Mouse (Mus musculus) forebrain, embryonic 11.5 days (tissue): ENCODE measurements around the gene Agbl2. TPM values are rescaled to one million over a fixed set of nuclear protein-coding genes. Genes with fewer than 3 reads are reported as not detected.

Experiments
- ATAC-seq: fragments of 200-750 bp; cut with Nextera tagmentation; replicated peaks from 2 replicates; pipeline ENCODE4 v1.8.0; 2017; ENCODE audit warnings: moderate TSS enrichment; ENCODE audit not compliant: low FRiP score
- DNase-seq: peaks from one replicate; pipeline ENCODE4 v3.0.0-alpha.2; 2017; ENCODE audit warnings: low spot score
- H3K27ac ChIP-seq: fragments of 300-500 bp; sonication (generic); 2 replicates; pipeline ENCODE4 v1.5.1; 2014; ENCODE audit warnings: low read depth, low read length
- H3K27me3 ChIP-seq: fragments of 300-500 bp; sonication (generic); 2 replicates; pipeline ENCODE4 v1.6.1; 2014; ENCODE audit warnings: mild to moderate bottlenecking, low read length, mixed read lengths; ENCODE audit not compliant: control insufficient read depth, insufficient read depth
- H3K36me3 ChIP-seq: fragments of 300-500 bp; sonication (generic); 2 replicates; pipeline ENCODE4 v1.6.1; 2014; ENCODE audit warnings: mild to moderate bottlenecking, low read length, moderate library complexity, mixed read lengths; ENCODE audit not compliant: control insufficient read depth, insufficient read depth
- H3K4me1 ChIP-seq: fragments of 300-500 bp; sonication (generic); replicated peaks from 2 replicates; pipeline ENCODE4 v1.6.1; 2014; ENCODE audit warnings: low read length, mixed read lengths; ENCODE audit not compliant: control insufficient read depth, insufficient read depth
- H3K4me2 ChIP-seq: fragments of 300-500 bp; sonication (generic); 2 replicates; pipeline ENCODE4 v1.6.1; 2014; ENCODE audit warnings: low read depth, mild to moderate bottlenecking, low read length, moderate library complexity, mixed read lengths; ENCODE audit not compliant: severe bottlenecking
- H3K4me3 ChIP-seq: fragments of 300-500 bp; sonication (generic); 2 replicates; pipeline ENCODE4 v1.5.1; 2014; ENCODE audit warnings: low read depth, low read length
- H3K9ac ChIP-seq: fragments of 300-500 bp; sonication (generic); 2 replicates; pipeline ENCODE4 v1.6.1; 2014; ENCODE audit warnings: low read length
- H3K9me3 ChIP-seq: fragments of 300-500 bp; sonication (generic); 2 replicates; pipeline ENCODE4 v1.6.1; 2016; ENCODE audit warnings: low read length, mixed read lengths; ENCODE audit not compliant: control insufficient read depth
- WGBS: fragments of 180-500 bp; shearing (Covaris S2); extraction: QIAGEN DNeasy Blood & Tissue Kit; methylation state at CpG from one replicate; pipeline ENCODE4 v1.1.7; 2014; 5-methylcytosine and 5-hydroxymethylcytosine counted together
- polyA plus RNA-seq: library from polyadenylated mRNA; unstranded; fragments of >200 nt; fragmentation: Nextera tagmentation; extraction: Ambion mirVana; gene quantifications from 2 replicates; pipeline ENCODE4 v1.2.1, GENCODE M21; 2014

The Agbl2 gene
- polyA plus RNA-seq, 1 experiment from 2014 or later, result 0.96 TPM

DNA sequence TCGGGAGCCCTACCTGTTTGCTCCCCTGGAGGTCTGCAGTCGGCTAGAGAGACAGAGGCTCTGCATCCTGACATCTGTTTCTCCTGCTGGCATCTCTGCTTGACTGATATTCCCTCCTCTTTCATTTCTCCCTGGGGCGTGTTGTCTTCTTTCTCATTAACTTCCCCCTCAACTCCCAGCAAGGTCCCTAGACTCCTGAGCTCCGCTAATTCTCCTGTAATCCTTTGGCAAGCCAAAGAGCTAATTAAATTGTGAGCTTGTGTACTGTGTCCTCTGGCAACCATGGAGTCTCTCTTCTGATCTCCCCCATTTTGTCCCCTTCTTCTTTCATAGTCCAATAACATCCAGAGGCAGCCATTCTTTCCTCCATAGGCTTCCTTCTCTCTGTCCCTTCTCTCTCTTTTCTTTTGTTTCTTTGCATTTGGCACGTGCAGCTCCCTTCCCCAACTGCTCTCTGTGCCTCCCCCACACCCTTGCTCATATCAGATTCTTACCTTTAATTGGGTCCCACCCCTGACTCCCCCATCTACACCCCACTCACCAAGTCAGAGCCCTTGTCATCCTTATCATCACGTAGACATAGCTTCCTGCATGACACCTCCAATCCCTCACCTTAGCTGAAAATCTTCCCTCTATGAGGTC lies 97.7 kb downstream of the Agbl2 start:
- H3K36me3 ChIP-seq, result no peaks in the 10 kb centered on the region
- peak overlapping the region; percentile 0; the same call in 1 of the 2 replicates for H3K4me2 ChIP-seq
- H3K9me3 ChIP-seq, result no peaks in the 10 kb centered on the region
- H3K4me1 ChIP-seq, result no peaks in the 10 kb centered on the region; the same call in 1 of the 2 replicates
- H3K4me3 ChIP-seq, result no peak overlapping the region
- 10% methylated on average over 6 of the region's 6 CpGs for WGBS
- ATAC-seq, result no peak
- H3K27ac ChIP-seq, result no peak overlapping the region
- DNase-seq, result no peak
- peaks cover 5% of the 10 kb centered on the region; the same call in 1 of the 2 replicates for H3K27me3 ChIP-seq
- H3K9ac ChIP-seq, result no peak overlapping the region

DNA sequence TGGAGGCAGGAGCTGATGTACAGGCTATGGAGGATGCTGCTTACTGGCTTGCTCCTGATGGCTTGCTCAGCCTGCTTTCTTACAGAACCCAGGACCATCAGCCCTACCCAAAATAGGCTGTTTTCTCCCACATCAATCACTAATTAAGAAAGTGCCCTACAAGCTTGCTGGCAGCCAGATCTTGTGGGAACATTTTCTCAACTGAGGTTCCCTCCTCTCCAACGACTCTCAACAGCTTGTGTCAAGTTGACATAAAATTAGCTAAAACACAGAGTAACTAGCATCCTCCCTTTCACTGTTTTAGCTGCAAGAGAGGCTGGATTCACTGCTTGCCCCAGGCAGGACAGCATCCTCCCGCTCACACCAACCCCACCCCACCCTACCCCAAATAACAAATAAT lies 99.3 kb downstream of the Agbl2 start:
- WGBS, result 77% methylated on average over 2 of the region's 2 CpGs
- H3K36me3 ChIP-seq, result no peaks in the 10 kb centered on the region
- H3K4me3 ChIP-seq, result no peak overlapping the region

More for the DNA sequence above, 99.3 kb downstream of the Agbl2 start:
- Histone ChIP-seq H3K4me1 (peaks cover 4% of the 10 kb centered on the region; the same call in 1 of the 2 replicates), H3K9me3 (no peaks in the 10 kb centered on the region), H3K9ac (no peak overlapping the region), H3K4me2 (no peak overlapping the region), H3K27me3 (peaks cover 17% of the 10 kb centered on the region), H3K27ac (no peak overlapping the region)
- DNase-seq (no peak), ATAC-seq (no peak)

Other genes starting within 250 kb of the Agbl2 start
- gene Ptprj, start 202.1 kb upstream of the Agbl2 start, polyA plus RNA-seq, result 2.5 and 2.9 TPM in 2 replicates
- gene Nup160, start 105.5 kb upstream of the Agbl2 start, polyA plus RNA-seq, result 57.6 and 64.1 TPM in 2 replicates
- gene Fnbp4, start 37.4 kb upstream of the Agbl2 start, polyA plus RNA-seq, result 137 and 146 TPM in 2 replicates
- 247 and 256 TPM in 2 replicates for gene Mtch2, start 64.4 kb downstream of the Agbl2 start, polyA plus RNA-seq
- 11.3 and 15.6 TPM in 2 replicates for gene C1qtnf4, start 103.1 kb downstream of the Agbl2 start, polyA plus RNA-seq
- 48.0 and 56.0 TPM in 2 replicates for gene Kbtbd4, start 122.0 kb downstream of the Agbl2 start, polyA plus RNA-seq
- 190 and 204 TPM in 2 replicates for gene Ndufs3, start 122.1 kb downstream of the Agbl2 start, polyA plus RNA-seq
- 119 TPM in 2 replicates for gene Celf1, start 157.7 kb downstream of the Agbl2 start, polyA plus RNA-seq